Mouse (Mus musculus): ENCODE measurements around the gene 2310039H08Rik. TPM values are rescaled to one million over a fixed set of nuclear protein-coding genes. Genes with fewer than 3 reads are reported as not detected.
"Not testable (repeated sequence)": the region's sequence is repeated elsewhere in the genome, so short reads cannot be mapped to it uniquely, and the experiment has no call there.

2310039H08Rik gene
- polyA plus RNA-seq, 1 experiment from 2014 or later, result 192 TPM

DNA sequence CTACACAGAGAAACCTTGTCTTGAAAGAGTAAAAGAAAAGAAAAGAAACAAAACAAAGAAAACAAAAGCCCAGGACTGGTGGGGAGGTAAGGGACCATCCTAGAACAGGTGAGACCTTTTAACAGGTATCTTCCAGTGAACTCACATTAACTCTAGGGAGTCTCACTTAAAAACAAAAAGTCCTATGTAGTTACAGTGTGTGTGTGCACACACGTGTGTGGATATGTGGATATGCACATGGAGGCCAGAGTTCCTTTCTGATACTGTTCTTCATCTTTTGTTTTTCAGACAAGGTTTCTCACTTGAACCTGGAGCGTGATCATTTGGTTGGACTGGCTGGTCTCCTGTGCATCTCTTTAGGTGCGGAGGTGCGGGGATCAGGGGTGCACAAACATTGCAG is 21.9 kb upstream of the 2310039H08Rik start:
- DNase-seq (no peak), ATAC-seq (no peak)
- H3K9ac ChIP-seq (replicated peaks), result peak overlapping the region; percentile 79
- H3K9me3 ChIP-seq (ENCODE audit: low read length), result no peaks in the 10 kb centered on the region
- peak overlapping the region; percentile 91 for H3K4me2 ChIP-seq (ENCODE audit: low read depth, low read length)
- TF ChIP-seq CTCF (IDR thresholded peaks at IDR 0.05; ENCODE audit: low read depth) (no peak), EP300 (IDR thresholded peaks at IDR 0.05; ENCODE audit: low read depth) (no peak)
- H3K4me3 ChIP-seq (ENCODE audit: low read depth, low read length), result peak overlapping the region; percentile 61
- H3K27me3 ChIP-seq (ENCODE audit: insufficient read depth, low read length), result no peaks in the 10 kb centered on the region
- H3K27ac ChIP-seq (ENCODE audit: low read depth), result peak overlapping the region; percentile 97
- WGBS (ENCODE audit: insufficient replicate concordance), result 69% methylated on average over 4 of the region's 4 CpGs
- H3K36me3 ChIP-seq (replicated peaks; ENCODE audit: insufficient read depth, low read length), result peaks cover 12% of the 10 kb centered on the region; the same call in 1 of the 2 replicates
- peaks cover 36% of the 10 kb centered on the region for H3K4me1 ChIP-seq (ENCODE audit: insufficient read depth)

GRCm38 (mm10) chr17:46751056-46751793 is 21.2 kb upstream of the 2310039H08Rik start:
- Histone ChIP-seq H3K4me1 (ENCODE audit: insufficient read depth) (peaks cover 36% of the 10 kb centered on the region), H3K9me3 (ENCODE audit: low read length) (no peaks in the 10 kb centered on the region), H3K4me2 (ENCODE audit: low read depth, low read length) (peak overlapping the region; percentile 91), H3K36me3 (replicated peaks; ENCODE audit: insufficient read depth, low read length) (peaks cover 8% of the 10 kb centered on the region; the same call in 1 of the 2 replicates), H3K27me3 (ENCODE audit: insufficient read depth, low read length) (no peaks in the 10 kb centered on the region), H3K27ac (ENCODE audit: low read depth) (peak overlapping the region; percentile 97), H3K9ac (replicated peaks) (peak overlapping the region; percentile 79), H3K4me3 (ENCODE audit: low read depth, low read length) (peak overlapping the region; percentile 61)
- WGBS (ENCODE audit: insufficient replicate concordance), result 8% methylated on average over 16 of the region's 16 CpGs
- ATAC-seq (peak; percentile 23), DNase-seq (no peak)
- TF ChIP-seq EP300 (IDR thresholded peaks at IDR 0.05; ENCODE audit: low read depth) (no peak), CTCF (IDR thresholded peaks at IDR 0.05; ENCODE audit: low read depth) (no peak)

GRCm38 (mm10) chr17:46751794-46752556 is 20.5 kb upstream of the 2310039H08Rik start, which contains the start of gene Cnpy3:
Gene Cnpy3 (minus strand): TSS chr17:46752214.
- peak within 1 kb of the TSS; percentile 91 for H3K4me2 ChIP-seq (ENCODE audit: low read depth, low read length)
- H3K27me3 ChIP-seq (ENCODE audit: insufficient read depth, low read length), result no peaks in the 10 kb centered on the region
- ATAC-seq, result peak; percentile 98
- H3K36me3 ChIP-seq (replicated peaks; ENCODE audit: insufficient read depth, low read length), result peaks cover 8% of the 10 kb centered on the region; the same call in 1 of the 2 replicates
- peak within 1 kb of the TSS; percentile 79 for H3K9ac ChIP-seq (replicated peaks)
- WGBS (ENCODE audit: insufficient replicate concordance), result under 1% methylated on average over 48 of the region's 58 CpGs
- DNase-seq, result peak; percentile 99
- no peaks in the 10 kb centered on the region for H3K9me3 ChIP-seq (ENCODE audit: low read length)
- TF ChIP-seq EP300 (IDR thresholded peaks at IDR 0.05; ENCODE audit: low read depth) (peak; percentile 52), CTCF (IDR thresholded peaks at IDR 0.05; ENCODE audit: low read depth) (no peak)
- peaks cover 35% of the 10 kb centered on the region for H3K4me1 ChIP-seq (ENCODE audit: insufficient read depth)
- H3K27ac ChIP-seq (ENCODE audit: low read depth), result peak within 1 kb of the TSS; percentile 97
- H3K4me3 ChIP-seq (ENCODE audit: low read depth, low read length), result peak within 1 kb of the TSS; percentile 61

GRCm38 (mm10) chr17:46758753-46759152 is 13.7 kb upstream of the 2310039H08Rik start:
- Histone ChIP-seq H3K27me3 (ENCODE audit: insufficient read depth, low read length) (no peaks in the 10 kb centered on the region), H3K27ac (ENCODE audit: low read depth) (no peak overlapping the region), H3K4me3 (ENCODE audit: low read depth, low read length) (no peak overlapping the region), H3K36me3 (replicated peaks; ENCODE audit: insufficient read depth, low read length) (no peaks in the 10 kb centered on the region), H3K4me2 (ENCODE audit: low read depth, low read length) (no peak overlapping the region), H3K9ac (replicated peaks) (no peak overlapping the region), H3K4me1 (ENCODE audit: insufficient read depth) (no peaks in the 10 kb centered on the region), H3K9me3 (ENCODE audit: low read length) (no peaks in the 10 kb centered on the region)
- 82% methylated on average over 12 of the region's 12 CpGs for WGBS (ENCODE audit: insufficient replicate concordance)
- ATAC-seq (no peak), DNase-seq (no peak)
- TF ChIP-seq CTCF (IDR thresholded peaks at IDR 0.05; ENCODE audit: low read depth), result no peak
- no peak for TF ChIP-seq EP300 (IDR thresholded peaks at IDR 0.05; ENCODE audit: low read depth)

GRCm38 (mm10) chr17:46763544-46763943 is 8.9 kb upstream of the 2310039H08Rik start, which contains the start of gene Ptcra:
Gene Ptcra (minus strand): TSS chr17:46763712.
- H3K4me1 ChIP-seq (ENCODE audit: insufficient read depth), result peaks cover 3% of the 10 kb centered on the region; the same call in 1 of the 2 replicates
- H3K27ac ChIP-seq (ENCODE audit: low read depth), result no peak within 1 kb of the TSS
- no peak for TF ChIP-seq CTCF (IDR thresholded peaks at IDR 0.05; ENCODE audit: low read depth)
- no peak within 1 kb of the TSS for H3K4me3 ChIP-seq (ENCODE audit: low read depth, low read length)
- no peaks in the 10 kb centered on the region for H3K9me3 ChIP-seq (ENCODE audit: low read length)
- H3K9ac ChIP-seq (replicated peaks), result no peak within 1 kb of the TSS
- no peaks in the 10 kb centered on the region for H3K36me3 ChIP-seq (replicated peaks; ENCODE audit: insufficient read depth, low read length)
- no peak within 1 kb of the TSS for H3K4me2 ChIP-seq (ENCODE audit: low read depth, low read length)
- ATAC-seq (no peak), DNase-seq (no peak)
- WGBS (ENCODE audit: insufficient replicate concordance), result 74% methylated on average over 2 of the region's 2 CpGs
- no peaks in the 10 kb centered on the region for H3K27me3 ChIP-seq (ENCODE audit: insufficient read depth, low read length)

DNA sequence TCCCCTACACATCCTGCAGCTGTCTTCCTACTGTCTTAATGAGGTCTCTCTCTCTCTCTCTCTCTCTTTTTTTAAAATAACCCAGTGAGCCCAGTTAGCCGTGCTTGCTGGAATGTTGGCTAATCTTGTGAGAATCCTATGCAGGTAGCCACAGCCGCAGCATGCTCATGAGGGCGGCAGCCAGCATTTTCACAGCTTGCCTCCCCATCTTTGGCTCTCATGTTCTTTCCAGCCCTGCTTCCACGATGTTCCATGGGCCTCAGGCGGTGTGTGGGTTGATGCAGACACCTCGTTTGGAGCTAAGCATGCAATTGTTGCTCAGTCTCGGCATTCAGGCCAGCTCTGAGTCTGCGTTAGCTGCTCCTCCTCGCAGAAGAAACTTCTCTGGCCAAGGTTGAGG is 7.5 kb upstream of the 2310039H08Rik start:
- H3K9ac ChIP-seq (replicated peaks); H3K27ac ChIP-seq (ENCODE audit: low read depth); H3K36me3 ChIP-seq (replicated peaks; ENCODE audit: insufficient read depth, low read length); H3K27me3 ChIP-seq (ENCODE audit: insufficient read depth, low read length); ATAC-seq; H3K4me1 ChIP-seq (ENCODE audit: insufficient read depth); H3K9me3 ChIP-seq (ENCODE audit: low read length); H3K4me2 ChIP-seq (ENCODE audit: low read depth, low read length); DNase-seq; H3K4me3 ChIP-seq (ENCODE audit: low read depth, low read length): not testable (repeated sequence)
- 75% methylated on average over 8 of the region's 9 CpGs for WGBS (ENCODE audit: insufficient replicate concordance)
